Mouse (Mus musculus) bone marrow macrophage, adult 2 months (primary cell): ENCODE measurements around the gene Rps6ka5.

Experiments used
- CTCF ChIP-seq: IDR thresholded peaks from 2 replicates; pipeline ENCODE4 v1.5.1; 2012; ENCODE audit warnings: low read depth, mild to moderate bottlenecking, low read length, moderate library complexity
- POLR2A ChIP-seq: IDR thresholded peaks from 2 replicates; pipeline ENCODE4 v1.6.1; 2012; ENCODE audit warnings: mild to moderate bottlenecking, low read depth, low read length, borderline replicate concordance

DNA sequence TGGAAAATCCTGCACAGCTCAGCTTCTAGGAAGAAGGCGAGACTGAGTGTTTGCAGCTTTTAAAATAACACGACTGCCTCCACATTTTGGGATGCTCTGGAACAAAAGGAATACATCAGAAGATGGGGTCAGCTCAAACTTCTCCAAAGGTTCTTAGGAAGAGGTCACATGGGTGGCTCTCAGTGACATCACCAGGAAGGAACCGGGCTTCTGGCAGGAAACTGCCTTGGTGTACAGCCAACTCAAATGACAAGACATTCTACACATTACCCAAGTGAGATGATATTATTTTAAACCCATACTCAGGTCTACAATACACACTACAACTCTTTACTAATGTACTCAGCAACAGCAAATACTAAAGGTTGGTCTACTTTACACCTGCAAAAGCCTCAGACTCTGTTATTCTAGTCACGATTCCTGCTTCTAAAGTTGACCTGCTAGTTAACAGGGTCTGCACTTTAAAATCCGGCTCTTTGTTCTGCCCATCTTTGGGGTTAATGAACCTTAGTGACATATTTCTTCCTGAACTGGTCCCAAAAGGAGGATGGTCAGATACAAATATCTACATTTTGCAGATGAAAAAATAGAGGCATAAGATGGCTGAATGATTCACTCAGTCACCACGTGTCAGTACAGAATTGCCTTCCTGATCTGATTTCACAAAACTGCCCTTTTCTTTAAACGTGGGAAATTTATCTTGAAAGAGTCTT is 188.2 kb downstream of the Rps6ka5 start:
- no peak for TF ChIP-seq CTCF
- TF ChIP-seq POLR2A, result no peak
